Mouse (Mus musculus): ENCODE data around the gene Epb41l4b. TPM values are rescaled to one million over a fixed set of nuclear protein-coding genes. Genes with fewer than 3 reads are reported as not detected.
A peak's percentile ranks its signal among the peaks of the same experiment; 100 is the strongest.

Gene Epb41l4b
- polyA plus RNA-seq, 1 experiment from 2014 or later = 7.5 TPM

DNA sequence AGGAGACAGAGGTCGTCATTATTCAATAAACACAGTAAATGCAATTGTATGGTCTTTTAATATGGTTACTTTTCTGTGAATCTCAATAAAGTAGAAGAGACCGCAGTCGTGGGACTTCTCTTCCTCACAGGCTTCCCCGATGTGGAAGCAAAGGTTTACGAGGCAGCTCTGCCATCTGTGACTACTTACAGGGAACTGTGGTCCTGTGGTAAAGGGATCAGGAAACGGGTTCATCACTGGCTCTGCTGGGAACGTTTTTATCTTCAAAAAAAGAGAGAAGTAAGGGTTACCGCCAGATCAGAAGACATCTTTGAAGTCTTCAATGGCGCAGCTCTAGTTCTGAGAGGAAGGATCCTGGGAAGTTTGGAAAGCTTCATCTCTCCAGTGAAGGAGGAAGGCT is 135.5 kb downstream of the Epb41l4b start:
- ATAC-seq (ENCODE audit: insufficient read depth, low FRiP score) = no peak
- no peaks in the 10 kb centered on the region for H3K36me3 ChIP-seq (ENCODE audit: control insufficient read depth, insufficient read depth, low read length)
- no peak overlapping the region for H3K4me2 ChIP-seq (ENCODE audit: low read depth, low read length)
- no peak overlapping the region for H3K9ac ChIP-seq (ENCODE audit: low read length)
- H3K27ac ChIP-seq (ENCODE audit: low read length) = no peak overlapping the region
- no peaks in the 10 kb centered on the region for H3K27me3 ChIP-seq (ENCODE audit: control insufficient read depth, insufficient read depth, low read length)
- no peaks in the 10 kb centered on the region for H3K9me3 ChIP-seq (replicated peaks; ENCODE audit: control insufficient read depth, low read length)
- peaks cover 11% of the 10 kb centered on the region for H3K4me1 ChIP-seq (ENCODE audit: control insufficient read depth, insufficient read depth, low read length)
- WGBS = 82% methylated on average over 9 of the region's 9 CpGs
- no peak overlapping the region for H3K4me3 ChIP-seq (replicated peaks; ENCODE audit: low read length)

DNA sequence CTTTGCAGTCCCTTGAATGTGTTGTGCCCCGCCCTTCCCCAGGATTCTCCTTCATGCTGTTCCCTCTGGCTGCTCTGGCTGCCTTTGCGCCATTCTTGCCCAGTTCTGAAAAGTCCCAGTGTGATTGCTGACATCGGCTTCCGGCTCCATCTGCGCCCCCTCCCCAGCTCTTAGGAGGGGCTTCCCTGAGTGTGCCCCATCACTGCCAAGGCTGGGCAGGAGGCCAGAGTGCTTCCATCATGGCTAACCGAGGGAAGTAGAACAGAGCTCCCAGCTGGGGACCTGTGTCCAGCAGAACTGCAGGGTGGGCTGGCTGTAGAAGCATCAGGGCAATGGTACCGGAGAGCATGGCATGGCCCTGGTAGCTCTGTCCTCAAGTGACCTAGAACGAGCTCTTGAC is 138.2 kb downstream of the Epb41l4b start:
- H3K27ac ChIP-seq (ENCODE audit: low read length) = no peak overlapping the region
- H3K36me3 ChIP-seq (ENCODE audit: control insufficient read depth, insufficient read depth, low read length) = no peaks in the 10 kb centered on the region
- no peak overlapping the region for H3K4me2 ChIP-seq (ENCODE audit: low read depth, low read length)
- no peaks in the 10 kb centered on the region for H3K9me3 ChIP-seq (replicated peaks; ENCODE audit: control insufficient read depth, low read length)
- no peaks in the 10 kb centered on the region for H3K27me3 ChIP-seq (ENCODE audit: control insufficient read depth, insufficient read depth, low read length)
- ATAC-seq (ENCODE audit: insufficient read depth, low FRiP score) = peak; percentile 40; the same call in 1 of the 2 replicates
- H3K4me1 ChIP-seq (ENCODE audit: control insufficient read depth, insufficient read depth, low read length) = peaks cover 6% of the 10 kb centered on the region
- no peak overlapping the region for H3K4me3 ChIP-seq (replicated peaks; ENCODE audit: low read length)
- WGBS = 71% methylated on average over 8 of the region's 8 CpGs
- H3K9ac ChIP-seq (ENCODE audit: low read length) = no peak overlapping the region

DNA sequence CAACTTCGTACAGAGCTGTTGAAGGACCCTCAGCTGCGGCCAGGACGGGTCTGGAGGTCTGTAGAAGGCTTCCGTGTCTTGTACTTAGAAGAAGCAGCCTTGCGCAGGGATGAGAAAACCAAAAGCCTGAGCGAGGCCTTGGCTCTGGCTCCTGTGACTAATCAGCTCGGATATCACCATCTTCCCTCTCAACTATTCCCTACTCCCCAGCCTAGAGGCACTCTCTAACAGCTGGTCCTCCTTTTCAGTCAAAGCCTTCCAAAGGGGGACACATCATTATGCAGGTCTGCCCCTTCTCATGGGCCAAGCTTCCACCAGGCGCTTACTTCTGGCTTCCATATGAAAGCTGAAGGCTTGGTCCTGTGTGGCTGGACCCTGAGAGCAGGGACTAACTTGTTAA is 139.4 kb downstream of the Epb41l4b start:
- no peak for ATAC-seq (ENCODE audit: insufficient read depth, low FRiP score)
- peaks cover 6% of the 10 kb centered on the region for H3K4me1 ChIP-seq (ENCODE audit: control insufficient read depth, insufficient read depth, low read length)
- no peak overlapping the region for H3K4me2 ChIP-seq (ENCODE audit: low read depth, low read length)
- no peak overlapping the region for H3K4me3 ChIP-seq (replicated peaks; ENCODE audit: low read length)
- H3K36me3 ChIP-seq (ENCODE audit: control insufficient read depth, insufficient read depth, low read length) = no peaks in the 10 kb centered on the region
- H3K9me3 ChIP-seq (replicated peaks; ENCODE audit: control insufficient read depth, low read length) = no peaks in the 10 kb centered on the region
- H3K9ac ChIP-seq (ENCODE audit: low read length) = no peak overlapping the region
- no peak overlapping the region for H3K27ac ChIP-seq (ENCODE audit: low read length)
- 84% methylated on average over 8 of the region's 8 CpGs for WGBS
- no peaks in the 10 kb centered on the region for H3K27me3 ChIP-seq (ENCODE audit: control insufficient read depth, insufficient read depth, low read length)

GRCm38 (mm10) chr4:57002751-57003150 is 140.5 kb downstream of the Epb41l4b start:
- H3K36me3 ChIP-seq (ENCODE audit: control insufficient read depth, insufficient read depth, low read length) = no peaks in the 10 kb centered on the region
- H3K4me3 ChIP-seq (replicated peaks; ENCODE audit: low read length) = no peak overlapping the region
- H3K9me3 ChIP-seq (replicated peaks; ENCODE audit: control insufficient read depth, low read length) = no peaks in the 10 kb centered on the region
- no peak overlapping the region for H3K4me2 ChIP-seq (ENCODE audit: low read depth, low read length)
- H3K9ac ChIP-seq (ENCODE audit: low read length) = no peak overlapping the region
- WGBS = 44% methylated on average over 3 of the region's 3 CpGs
- no peaks in the 10 kb centered on the region for H3K27me3 ChIP-seq (ENCODE audit: control insufficient read depth, insufficient read depth, low read length)
- no peak overlapping the region for H3K27ac ChIP-seq (ENCODE audit: low read length)
- H3K4me1 ChIP-seq (ENCODE audit: control insufficient read depth, insufficient read depth, low read length) = peaks cover 6% of the 10 kb centered on the region
- ATAC-seq (ENCODE audit: insufficient read depth, low FRiP score) = no peak

GRCm38 (mm10) chr4:57001437-57001836 is 141.8 kb downstream of the Epb41l4b start:
- Histone ChIP-seq H3K36me3 (ENCODE audit: control insufficient read depth, insufficient read depth, low read length) (no peaks in the 10 kb centered on the region), H3K27me3 (ENCODE audit: control insufficient read depth, insufficient read depth, low read length) (no peaks in the 10 kb centered on the region), H3K27ac (ENCODE audit: low read length) (no peak overlapping the region), H3K9ac (ENCODE audit: low read length) (no peak overlapping the region), H3K4me1 (ENCODE audit: control insufficient read depth, insufficient read depth, low read length) (peaks cover 6% of the 10 kb centered on the region), H3K4me2 (ENCODE audit: low read depth, low read length) (no peak overlapping the region), H3K4me3 (replicated peaks; ENCODE audit: low read length) (no peak overlapping the region), H3K9me3 (replicated peaks; ENCODE audit: control insufficient read depth, low read length) (no peaks in the 10 kb centered on the region)
- ATAC-seq (ENCODE audit: insufficient read depth, low FRiP score) = no peak
- 83% methylated on average over 2 of the region's 2 CpGs for WGBS

DNA sequence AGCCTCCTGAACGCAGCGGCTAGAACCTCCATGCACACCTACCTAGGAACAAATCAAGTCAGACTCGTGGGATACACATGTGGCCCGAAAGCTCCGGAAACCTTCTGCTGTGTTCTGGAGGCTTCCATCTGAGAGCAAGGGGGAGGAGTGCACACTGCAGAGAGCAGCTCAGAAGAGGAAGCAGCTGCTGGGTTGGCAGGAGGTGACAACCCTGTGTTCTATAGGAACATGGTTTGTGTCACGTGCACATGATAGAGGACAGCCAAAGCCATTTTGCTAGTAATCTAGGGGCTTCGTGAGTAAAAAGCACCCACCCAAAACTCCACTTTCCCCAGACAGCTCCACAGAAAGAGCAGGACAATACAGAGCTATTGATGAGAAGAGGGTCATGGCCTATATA is 149.9 kb downstream of the Epb41l4b start:
- Histone ChIP-seq H3K27ac (ENCODE audit: low read length) (no peak overlapping the region), H3K36me3 (ENCODE audit: control insufficient read depth, insufficient read depth, low read length) (no peaks in the 10 kb centered on the region), H3K4me3 (replicated peaks; ENCODE audit: low read length) (no peak overlapping the region), H3K4me1 (ENCODE audit: control insufficient read depth, insufficient read depth, low read length) (no peaks in the 10 kb centered on the region), H3K9me3 (replicated peaks; ENCODE audit: control insufficient read depth, low read length) (0 out of 2 replicates have a peak, but pooled peaks cover 4% of the 10 kb centered on the region), H3K4me2 (ENCODE audit: low read depth, low read length) (no peak overlapping the region), H3K9ac (ENCODE audit: low read length) (no peak overlapping the region), H3K27me3 (ENCODE audit: control insufficient read depth, insufficient read depth, low read length) (peaks cover 22% of the 10 kb centered on the region)
- WGBS = 74% methylated on average over 7 of the region's 7 CpGs
- no peak for ATAC-seq (ENCODE audit: insufficient read depth, low FRiP score)

DNA sequence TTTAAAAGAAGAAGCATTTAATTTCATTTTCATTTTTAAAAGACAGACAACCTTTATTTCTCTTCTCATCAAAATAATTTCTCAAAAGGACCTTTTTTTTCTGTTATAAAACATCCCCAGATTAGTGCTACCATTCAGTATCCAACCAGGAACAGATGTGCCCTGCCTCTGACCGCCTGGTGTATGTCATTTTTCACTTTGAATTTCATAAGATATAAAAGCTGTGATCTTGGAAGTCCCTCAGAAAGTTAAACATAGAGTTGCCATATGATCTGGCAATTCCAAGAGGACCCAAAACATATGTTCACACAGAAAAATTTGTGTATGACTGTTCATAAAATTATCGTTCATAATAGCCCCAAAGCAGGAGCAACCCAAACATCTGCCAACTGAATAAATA is 151.3 kb downstream of the Epb41l4b start:
- Histone ChIP-seq H3K4me2 (ENCODE audit: low read depth, low read length) (no peak overlapping the region), H3K36me3 (ENCODE audit: control insufficient read depth, insufficient read depth, low read length) (no peaks in the 10 kb centered on the region), H3K27ac (ENCODE audit: low read length) (no peak overlapping the region), H3K9me3 (replicated peaks; ENCODE audit: control insufficient read depth, low read length) (0 out of 2 replicates have a peak, but pooled peaks cover 7% of the 10 kb centered on the region), H3K4me1 (ENCODE audit: control insufficient read depth, insufficient read depth, low read length) (no peaks in the 10 kb centered on the region), H3K27me3 (ENCODE audit: control insufficient read depth, insufficient read depth, low read length) (peaks cover 22% of the 10 kb centered on the region), H3K9ac (ENCODE audit: low read length) (no peak overlapping the region), H3K4me3 (replicated peaks; ENCODE audit: low read length) (no peak overlapping the region)
- ATAC-seq (ENCODE audit: insufficient read depth, low FRiP score) = no peak
- WGBS = 56% methylated on average over 2 of the region's 2 CpGs

GRCm38 (mm10) chr4:56990215-56990584 is 153.0 kb downstream of the Epb41l4b start, which contains the start of gene Frrs1l:
TSS of gene Frrs1l (minus strand) at chr4:56990391.
- Histone ChIP-seq H3K4me1 (ENCODE audit: control insufficient read depth, insufficient read depth, low read length) (no peaks in the 10 kb centered on the region), H3K27ac (ENCODE audit: low read length) (no peak within 1 kb of the TSS), H3K9ac (ENCODE audit: low read length) (peak within 1 kb of the TSS; percentile 76), H3K27me3 (ENCODE audit: control insufficient read depth, insufficient read depth, low read length) (peaks cover 22% of the 10 kb centered on the region), H3K9me3 (replicated peaks; ENCODE audit: control insufficient read depth, low read length) (0 out of 2 replicates have a peak, but pooled peaks cover 7% of the 10 kb centered on the region), H3K4me3 (replicated peaks; ENCODE audit: low read length) (peak within 1 kb of the TSS; percentile 63), H3K36me3 (ENCODE audit: control insufficient read depth, insufficient read depth, low read length) (no peaks in the 10 kb centered on the region), H3K4me2 (ENCODE audit: low read depth, low read length) (peak within 1 kb of the TSS; percentile 97)
- WGBS = 0% methylated on average over 20 of the region's 44 CpGs
- peak; percentile 53; the same call in 1 of the 2 replicates for ATAC-seq (ENCODE audit: insufficient read depth, low FRiP score)

DNA sequence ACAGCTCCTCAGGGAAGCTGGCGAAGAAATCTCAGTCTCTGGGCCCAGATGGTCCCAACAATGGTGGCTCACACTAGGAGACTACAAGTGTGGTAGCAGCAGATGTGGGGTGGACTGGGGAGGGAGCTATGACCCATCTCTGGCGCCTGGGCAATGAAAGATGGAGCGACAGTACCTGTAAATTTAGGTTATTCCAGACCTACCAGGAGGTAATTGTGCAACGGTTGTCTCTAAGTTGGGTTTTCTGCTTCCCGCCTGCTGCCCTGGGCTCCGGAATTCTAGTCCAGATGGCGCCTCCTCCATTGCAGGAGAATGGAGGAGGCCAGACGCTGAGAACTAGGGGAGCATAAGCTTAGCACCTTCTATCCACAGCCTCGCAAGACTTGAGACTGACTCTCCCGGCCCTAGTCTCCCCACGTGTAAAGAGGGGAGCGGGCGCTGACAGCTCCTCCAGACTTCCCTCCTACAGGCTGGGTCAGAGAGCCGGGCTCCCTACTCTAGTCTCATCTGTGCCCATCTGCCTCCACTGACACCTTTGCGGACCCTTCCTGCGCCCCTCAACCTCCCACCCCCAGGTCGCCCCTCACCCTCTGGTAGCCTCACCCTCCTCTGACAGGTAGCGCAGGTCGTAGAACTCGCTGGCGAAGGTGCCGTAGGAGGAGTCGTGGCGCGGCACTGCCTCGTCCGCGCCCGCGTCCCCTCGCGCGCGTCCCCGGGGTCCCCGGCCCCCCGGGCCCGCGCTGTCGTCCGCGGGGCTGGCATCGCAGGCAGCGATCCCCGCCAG is 153.6 kb downstream of the Epb41l4b start:
- peak; percentile 21; the same call in 1 of the 2 replicates for ATAC-seq (ENCODE audit: insufficient read depth, low FRiP score)
- Histone ChIP-seq H3K27me3 (ENCODE audit: control insufficient read depth, insufficient read depth, low read length) (peaks cover 22% of the 10 kb centered on the region), H3K36me3 (ENCODE audit: control insufficient read depth, insufficient read depth, low read length) (no peaks in the 10 kb centered on the region), H3K4me3 (replicated peaks; ENCODE audit: low read length) (peak overlapping the region; percentile 63), H3K9me3 (replicated peaks; ENCODE audit: control insufficient read depth, low read length) (0 out of 2 replicates have a peak, but pooled peaks cover 7% of the 10 kb centered on the region), H3K4me1 (ENCODE audit: control insufficient read depth, insufficient read depth, low read length) (no peaks in the 10 kb centered on the region), H3K9ac (ENCODE audit: low read length) (peak overlapping the region; percentile 76), H3K4me2 (ENCODE audit: low read depth, low read length) (peak overlapping the region; percentile 97), H3K27ac (ENCODE audit: low read length) (no peak overlapping the region)
- WGBS = 5% methylated on average over 45 of the region's 45 CpGs
